Mouse (Mus musculus) adrenal gland, postnatal 14 days (tissue): ENCODE measurements around the gene Gpr137b. TPM values are rescaled to one million over a fixed set of nuclear protein-coding genes. Genes with fewer than 3 reads are reported as not detected.
A peak's percentile ranks its signal among the peaks of the same experiment; 100 is the strongest.
"Not testable (repeated sequence)": the region's sequence is repeated elsewhere in the genome, so short reads cannot be mapped to it uniquely, and the experiment has no call there.

ENCODE experiments used
- DNase-seq: peaks from one replicate; pipeline ENCODE4 v3.0.0; 2021; ENCODE audit warnings: mixed read lengths
- long read RNA-seq, 2 experiments: library from polyadenylated mRNA; stranded (forward); transcript quantifications; one replicate each; pipeline ENCODE4 v2.0.0; 2021
- total RNA-seq: library from RNA; stranded (reverse); gene quantifications from 2 replicates; pipeline ENCODE4 v1.2.3, GENCODE M21; 2021

Gpr137b gene
- total RNA-seq, result 19.7 and 32.4 TPM in 2 replicates
- long read RNA-seq, experiment 1, transcript Gpr137b-201 (7 exons, 2,971 nt), result major isoform, 19 of 36 reads
- long read RNA-seq, experiment 1, transcript Gpr137b-202 (7 exons, 3,634 nt), result minor isoform, 9 of 36 reads
- long read RNA-seq, experiment 1, partial matches to known transcripts, result 0 of 36 reads
- long read RNA-seq, experiment 1, other reads (novel, unspliced or antisense), result 6 of 36 reads
- long read RNA-seq, experiment 2, transcript Gpr137b-202 (7 exons, 3,634 nt), result minor isoform, 8 of 34 reads
- long read RNA-seq, experiment 2, transcript Gpr137b-201 (7 exons, 2,971 nt), result major isoform, 19 of 34 reads
- long read RNA-seq, experiment 2, partial matches to known transcripts, result 1 of 34 reads
- long read RNA-seq, experiment 2, other reads (novel, unspliced or antisense), result 5 of 34 reads

- DNase-seq, result peak; percentile 64
These were observed at the start of gene Gpr137b for GRCm38 (mm10) chr13:13393228-13394095. Gpr137b (minus strand) TSS chr13:13394014.

GRCm38 (mm10) chr13:13438112-13438953, 44.5 kb upstream of the Gpr137b start:
- DNase-seq, result not testable (repeated sequence)

- DNase-seq, result peak; percentile 15
These were observed 43.7 kb upstream of the Gpr137b start, which contains the start of gene Nid1 for GRCm38 (mm10) chr13:13437460-13438015. Nid1 (plus strand) TSS chr13:13437551.

DNA sequence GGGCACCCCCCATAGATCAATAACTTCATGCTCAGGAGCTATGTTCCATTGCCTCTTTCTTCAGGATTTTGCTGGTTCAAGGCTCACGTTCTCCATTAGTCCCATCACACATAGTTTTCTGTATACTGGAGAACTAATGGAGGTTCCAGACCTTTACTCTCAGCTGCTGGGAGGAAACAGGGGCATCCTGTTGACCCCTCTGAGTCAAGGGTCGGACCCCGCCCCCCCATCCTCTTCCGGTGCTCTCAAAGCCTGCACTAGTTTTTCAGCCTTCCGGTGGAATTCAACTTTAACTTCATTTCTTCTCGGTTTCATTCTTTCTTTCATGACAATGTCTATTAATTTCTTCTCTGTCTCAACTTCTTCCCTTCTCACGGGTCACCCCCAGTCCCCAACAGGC, 42.3 kb upstream of the Gpr137b start:
- peak; percentile 50 for DNase-seq

GRCm38 (mm10) chr13:13423301-13423700, 29.5 kb upstream of the Gpr137b start:
- DNase-seq, result not testable (repeated sequence)

- not testable (repeated sequence) for DNase-seq
These were observed 25.0 kb upstream of the Gpr137b start for GRCm38 (mm10) chr13:13418859-13419258.

GRCm38 (mm10) chr13:13416007-13416337, 22.2 kb upstream of the Gpr137b start:
- not testable (repeated sequence) for DNase-seq

GRCm38 (mm10) chr13:13415120-13416006, 21.5 kb upstream of the Gpr137b start:
- peak; percentile 69 for DNase-seq

DNA sequence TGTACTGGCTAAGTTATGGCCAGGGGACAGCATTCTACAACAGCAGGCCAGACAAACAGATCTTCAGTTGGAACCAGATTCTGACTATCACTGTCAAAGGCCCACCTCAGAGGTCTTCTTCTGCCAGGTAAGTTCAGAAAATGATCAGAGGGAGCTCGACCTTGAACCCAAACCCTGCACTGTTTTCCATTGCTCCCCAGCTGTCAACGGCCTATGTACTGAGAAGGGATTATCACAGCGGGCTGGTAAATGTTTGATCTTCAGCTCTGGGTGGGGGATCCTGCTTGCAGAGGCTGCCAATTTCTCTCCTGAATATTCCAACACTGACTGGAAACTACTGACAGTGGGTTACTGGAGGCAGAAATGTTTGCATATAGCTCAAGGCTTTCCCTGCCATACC, 20.4 kb upstream of the Gpr137b start:
- no peak for DNase-seq

DNA sequence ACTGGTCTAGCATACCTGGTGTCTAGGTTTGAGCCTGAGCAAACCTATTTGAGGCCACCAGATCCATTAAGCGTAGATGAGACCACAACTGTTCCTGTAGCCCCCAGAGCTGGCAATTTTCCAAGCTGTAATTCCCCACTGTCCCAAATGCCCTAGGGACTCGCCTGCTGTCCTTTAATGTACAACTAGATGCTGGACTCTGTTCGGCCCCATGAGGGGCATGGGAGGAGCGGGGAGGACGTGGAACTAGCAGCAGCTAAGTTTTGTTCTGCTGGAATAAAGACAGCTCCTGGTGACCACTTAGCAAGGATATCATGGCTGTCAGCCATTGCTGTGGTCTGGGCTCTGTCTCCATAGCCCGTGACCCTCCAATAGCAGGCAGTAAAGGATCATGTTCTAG, 11.7 kb upstream of the Gpr137b start:
- not testable (repeated sequence) for DNase-seq

GRCm38 (mm10) chr13:13404517-13405155, 10.8 kb upstream of the Gpr137b start:
- DNase-seq, result peak; percentile 61

- DNase-seq, result not testable (repeated sequence)
These were observed 10.0 kb upstream of the Gpr137b start for GRCm38 (mm10) chr13:13403839-13404238.

GRCm38 (mm10) chr13:13403366-13403765, 9.6 kb upstream of the Gpr137b start:
- DNase-seq, result not testable (repeated sequence)

DNA sequence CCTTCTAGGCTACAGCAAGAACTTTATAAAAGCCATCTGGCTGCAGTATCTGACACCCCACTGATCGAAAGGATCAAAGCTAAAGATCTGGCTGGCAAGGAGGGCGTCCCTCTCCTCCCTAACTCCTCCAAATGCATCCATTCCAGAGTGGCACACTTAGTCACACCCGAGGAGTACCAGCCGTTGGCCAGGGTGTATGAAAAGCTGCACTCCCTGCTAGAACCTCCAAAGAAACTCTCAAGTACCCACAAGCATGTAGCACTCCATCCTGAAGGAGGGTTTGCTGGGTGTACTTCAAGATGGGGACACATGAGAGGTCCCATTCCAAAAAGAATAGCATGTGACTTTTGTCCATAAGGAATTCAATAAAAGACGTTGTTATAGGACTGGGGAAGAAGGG, 9.0 kb upstream of the Gpr137b start:
- DNase-seq, result not testable (repeated sequence)

- not testable (repeated sequence) for DNase-seq
These were observed 7.0 kb upstream of the Gpr137b start for GRCm38 (mm10) chr13:13400851-13401250.

GRCm38 (mm10) chr13:13394096-13394395, 232 bp upstream of the Gpr137b start:
- DNase-seq, result peak; percentile 29

DNA sequence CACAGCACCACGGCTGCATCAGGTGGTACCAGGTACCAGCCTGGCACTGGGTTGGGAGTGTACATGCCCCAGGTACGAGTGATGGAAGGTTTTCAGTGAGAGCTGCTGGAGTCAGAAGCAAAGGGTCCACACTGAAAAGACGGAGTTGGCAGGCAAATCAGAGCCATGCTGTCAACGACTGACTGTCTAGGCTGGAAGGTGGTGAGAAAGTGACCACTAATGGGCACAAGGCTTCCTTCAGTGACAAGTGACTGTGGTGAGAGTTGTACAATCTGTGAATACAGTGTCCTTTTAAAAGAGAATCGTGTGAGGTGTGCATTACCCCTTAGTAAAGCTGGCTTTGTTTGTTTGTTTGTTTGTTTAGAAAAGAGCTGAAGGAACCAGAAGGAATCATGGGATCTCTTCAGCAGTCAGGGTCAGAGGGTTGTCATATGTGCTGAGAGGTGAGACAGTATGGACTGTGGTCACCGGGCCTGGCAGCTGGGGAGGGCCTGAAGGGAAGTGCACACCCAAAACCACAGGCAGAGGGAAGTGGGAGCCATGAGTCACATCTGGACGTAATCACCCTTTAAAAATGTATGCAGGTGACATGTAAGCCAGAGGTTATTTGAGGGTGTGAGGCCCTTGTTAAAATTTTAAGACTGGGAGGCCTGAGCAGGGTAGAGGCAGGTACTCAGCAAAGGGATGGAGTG, 15.5 kb downstream of the Gpr137b start:
- not testable (repeated sequence) for DNase-seq

GRCm38 (mm10) chr13:13377180-13377579, 16.6 kb downstream of the Gpr137b start:
- DNase-seq, result no peak

DNA sequence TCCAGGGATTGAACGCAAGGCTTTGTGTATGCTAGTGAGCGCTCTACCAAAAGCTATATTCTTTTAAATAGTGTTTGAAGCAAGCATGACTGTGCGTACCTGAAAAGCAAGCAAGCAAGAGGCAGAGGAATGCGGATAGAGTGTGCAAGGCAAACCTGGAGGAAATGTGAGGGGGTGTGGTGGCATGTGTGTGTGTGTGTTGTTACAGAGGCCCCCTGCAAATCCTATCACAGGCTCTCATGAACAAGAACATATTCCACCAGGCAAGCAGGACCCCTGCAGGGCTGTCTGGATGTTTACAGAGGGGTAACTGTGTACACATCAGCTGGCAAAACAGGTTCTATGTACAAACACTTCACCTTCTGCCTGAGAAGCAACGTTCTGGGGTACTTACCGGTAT, 19.8 kb downstream of the Gpr137b start:
- not testable (repeated sequence) for DNase-seq

DNA sequence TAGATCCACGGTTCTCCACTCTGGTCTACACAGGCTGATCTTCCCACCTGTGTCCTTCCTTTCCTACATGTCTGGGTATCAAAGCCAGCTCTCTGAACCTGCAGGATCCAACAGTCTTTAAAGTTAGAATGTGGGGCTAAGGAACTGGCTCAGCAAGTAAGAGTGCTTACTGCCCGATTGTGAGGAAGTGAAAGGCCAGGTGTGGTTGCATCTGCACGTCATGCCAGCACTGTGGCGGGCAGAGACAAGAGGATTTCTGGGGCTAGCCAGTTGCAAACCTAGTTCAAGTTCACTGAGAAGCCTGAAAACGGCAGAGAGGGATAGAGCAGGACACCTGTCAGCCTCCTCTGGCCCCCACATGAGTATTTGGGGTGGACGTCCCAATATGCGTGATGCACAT, 22.4 kb downstream of the Gpr137b start:
- not testable (repeated sequence) for DNase-seq
